Mouse (Mus musculus) C2C12 (cell line): ENCODE measurements around the gene Gdpd2.

Source experiments
- CTCF ChIP-seq: IDR thresholded peaks from one replicate; pipeline ENCODE4 v1.5.1; 2011; ENCODE audit not compliant: control insufficient read depth, insufficient read depth, insufficient read length
- FOSL1 ChIP-seq: IDR thresholded peaks from one replicate; pipeline ENCODE4 v1.8.0; 2011; ENCODE audit warnings: mild to moderate bottlenecking, low read length; ENCODE audit not compliant: poor library complexity, insufficient read depth, severe bottlenecking
- MAX ChIP-seq: IDR thresholded peaks from one replicate; pipeline ENCODE4 v1.6.1; 2011; ENCODE audit warnings: mild to moderate bottlenecking, control low read depth
- MYOD1 ChIP-seq: IDR thresholded peaks from one replicate; pipeline ENCODE4 v1.6.1; 2011; ENCODE audit warnings: low read depth; ENCODE audit not compliant: control insufficient read depth, insufficient read length
- MYOG ChIP-seq: IDR thresholded peaks from one replicate; pipeline ENCODE4 v1.6.1; 2011; ENCODE audit not compliant: control insufficient read depth, insufficient read length; ENCODE audit errors: extremely low read depth
- USF1 ChIP-seq: IDR thresholded peaks from one replicate; pipeline ENCODE4 v1.6.1; 2011; ENCODE audit warnings: low read depth, mild to moderate bottlenecking, control low read depth, moderate library complexity

- peak; percentile 69 for TF ChIP-seq CTCF
- no peak for TF ChIP-seq MAX
- no peak for TF ChIP-seq MYOD1
- TF ChIP-seq USF1: no peak
- no peak for TF ChIP-seq FOSL1
- no peak for TF ChIP-seq MYOG
Measured at GRCm38 (mm10) chrX:100738918-100739317, 9.2 kb downstream of the Gdpd2 start.
